Mouse (Mus musculus): ENCODE data around the gene Ap3b1. TPM values are rescaled to one million over a fixed set of nuclear protein-coding genes. Genes with fewer than 3 reads are reported as not detected.

Gene Ap3b1
- polyA plus RNA-seq, 1 experiment from 2014 or later = 46.7 TPM

DNA sequence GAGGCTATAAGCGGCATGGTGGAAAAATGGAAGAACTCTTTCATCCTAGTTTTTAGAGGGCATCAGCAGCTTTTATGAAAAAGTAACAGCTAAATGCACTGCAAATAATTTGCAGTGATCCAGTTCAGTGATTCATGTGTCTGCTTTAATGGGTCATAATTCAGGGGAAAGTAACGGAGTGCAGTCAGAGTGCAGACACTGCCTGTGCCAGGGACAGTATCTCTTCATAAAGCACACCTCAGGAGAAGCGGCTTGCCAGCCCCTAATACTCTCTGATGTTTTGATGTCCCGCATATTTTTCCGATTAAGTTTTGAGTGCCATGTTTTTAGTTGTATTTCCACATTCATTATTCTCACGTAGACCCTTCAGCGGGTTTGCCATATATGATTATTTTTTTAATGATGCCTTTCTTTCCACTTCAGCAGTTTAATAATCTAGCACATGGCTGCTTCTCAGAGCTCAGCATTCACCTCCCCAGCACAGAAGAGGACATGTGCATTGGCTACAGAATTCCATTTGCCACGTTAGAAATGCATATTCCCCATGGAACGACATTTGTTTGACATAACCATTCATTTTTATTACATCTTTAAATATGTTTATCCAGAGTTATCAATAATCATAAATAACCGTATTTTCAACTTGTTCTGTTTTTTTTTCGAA is 112.4 kb downstream of the Ap3b1 start:
- Histone ChIP-seq H3K4me3 (replicated peaks) (no peak overlapping the region), H3K9me3 (replicated peaks) (no peaks in the 10 kb centered on the region), H3K27ac (no peak overlapping the region), H3K4me2 (no peak overlapping the region), H3K9ac (no peak overlapping the region), H3K36me3 (peaks cover 25% of the 10 kb centered on the region), H3K4me1 (no peaks in the 10 kb centered on the region), H3K27me3 (no peaks in the 10 kb centered on the region)
- 80% methylated on average over 11 of the region's 11 CpGs for WGBS
- ATAC-seq (replicated peaks; ENCODE audit: low FRiP score) = no peak

DNA sequence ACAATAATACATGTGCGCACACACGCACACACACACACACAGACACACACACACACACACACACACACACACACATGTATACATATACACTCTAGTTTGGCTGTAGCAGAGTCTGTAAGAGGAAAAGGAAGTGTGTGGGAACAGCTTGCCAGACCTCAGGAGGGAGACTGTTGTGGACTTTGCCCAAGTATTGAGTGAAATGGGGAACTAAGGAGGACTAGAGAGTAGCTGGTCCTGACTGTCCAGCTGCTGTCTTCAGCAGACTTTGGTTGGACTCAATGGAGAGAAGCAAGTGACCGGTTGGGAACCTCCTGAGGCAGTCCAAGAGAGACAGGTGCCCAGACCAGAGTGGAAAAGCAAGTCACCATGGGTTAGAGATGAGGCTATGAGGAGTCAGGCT is 117.4 kb downstream of the Ap3b1 start:
- 96% methylated on average over 3 of the region's 3 CpGs for WGBS
- no peak overlapping the region for H3K27ac ChIP-seq
- H3K4me2 ChIP-seq = no peak overlapping the region
- no peaks in the 10 kb centered on the region for H3K9me3 ChIP-seq (replicated peaks)
- peaks cover 59% of the 10 kb centered on the region for H3K36me3 ChIP-seq
- H3K4me3 ChIP-seq (replicated peaks) = no peak overlapping the region
- no peak overlapping the region for H3K9ac ChIP-seq
- H3K27me3 ChIP-seq = no peaks in the 10 kb centered on the region
- no peaks in the 10 kb centered on the region for H3K4me1 ChIP-seq
- ATAC-seq (replicated peaks; ENCODE audit: low FRiP score) = no peak

DNA sequence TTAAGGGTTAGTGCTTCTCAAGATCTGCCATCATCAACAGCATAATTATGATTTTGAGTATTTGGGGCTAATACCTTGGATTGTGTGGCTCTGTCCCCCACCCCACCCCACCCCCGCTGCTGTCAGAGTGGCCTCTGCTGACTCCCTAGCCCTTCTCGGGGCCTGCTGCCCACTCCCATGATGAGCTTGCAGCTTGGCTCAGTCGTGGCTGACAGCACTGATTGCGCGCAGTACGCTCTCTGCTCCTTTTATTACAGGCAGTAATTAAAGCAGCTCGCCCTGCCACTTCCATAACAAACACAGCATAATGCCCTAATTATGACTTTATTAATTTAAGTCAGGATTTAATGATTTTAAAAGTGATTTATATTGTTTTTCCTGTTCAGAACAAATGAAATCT is 121.5 kb downstream of the Ap3b1 start:
- Histone ChIP-seq H3K27ac (no peak overlapping the region), H3K4me2 (no peak overlapping the region), H3K4me3 (replicated peaks) (no peak overlapping the region), H3K36me3 (peaks cover 88% of the 10 kb centered on the region), H3K9ac (no peak overlapping the region), H3K4me1 (no peaks in the 10 kb centered on the region), H3K27me3 (no peaks in the 10 kb centered on the region), H3K9me3 (replicated peaks) (no peaks in the 10 kb centered on the region; the same call in 1 of the 2 replicates)
- WGBS = 59% methylated on average over 7 of the region's 7 CpGs
- no peak for ATAC-seq (replicated peaks; ENCODE audit: low FRiP score)

DNA sequence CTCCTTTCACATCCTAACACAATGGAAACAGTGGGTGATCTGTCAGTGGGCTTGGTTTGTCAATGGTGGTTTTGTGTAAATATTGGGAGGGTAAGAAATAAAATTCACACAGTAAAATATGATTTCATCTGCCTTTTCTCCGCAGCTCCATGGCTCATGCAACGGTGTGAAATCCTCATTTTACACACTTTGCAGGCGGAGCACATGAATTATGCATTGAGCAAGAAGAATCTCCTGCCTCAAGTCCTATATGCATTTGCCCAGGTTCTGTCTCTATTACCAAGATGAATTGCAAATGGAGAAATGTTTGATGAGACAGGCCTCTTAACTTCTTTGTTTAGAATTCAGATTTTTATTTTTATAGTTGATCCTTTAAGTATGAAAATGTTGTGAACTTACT is 131.9 kb downstream of the Ap3b1 start:
- H3K9me3 ChIP-seq (replicated peaks) = no peaks in the 10 kb centered on the region
- no peaks in the 10 kb centered on the region for H3K27me3 ChIP-seq
- no peak for ATAC-seq (replicated peaks; ENCODE audit: low FRiP score)
- no peak overlapping the region for H3K4me3 ChIP-seq (replicated peaks)
- no peak overlapping the region for H3K9ac ChIP-seq
- WGBS = 93% methylated on average over 3 of the region's 3 CpGs
- no peaks in the 10 kb centered on the region for H3K4me1 ChIP-seq
- peaks cover 65% of the 10 kb centered on the region for H3K36me3 ChIP-seq
- H3K27ac ChIP-seq = no peak overlapping the region
- H3K4me2 ChIP-seq = no peak overlapping the region

DNA sequence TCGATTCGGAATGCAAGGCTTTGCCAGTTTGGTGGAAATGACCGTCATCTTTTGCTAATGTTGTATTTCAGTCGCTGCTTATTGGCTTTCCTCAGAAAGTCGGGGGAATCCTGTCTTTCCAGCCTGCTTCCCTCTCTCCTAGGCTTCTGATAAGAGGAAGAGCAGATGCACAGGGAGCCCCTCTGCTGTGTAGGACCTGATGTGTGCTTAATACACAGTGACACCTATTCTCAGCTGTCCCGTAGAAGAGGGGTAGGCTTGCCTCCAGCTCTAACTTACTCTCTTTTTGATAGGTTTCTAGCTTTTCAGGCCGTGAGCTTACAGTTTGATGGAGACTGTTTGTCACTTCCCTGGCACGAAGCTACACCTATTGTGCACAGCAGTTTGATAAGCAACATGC is 132.4 kb downstream of the Ap3b1 start:
- H3K36me3 ChIP-seq = peaks cover 61% of the 10 kb centered on the region
- no peak for ATAC-seq (replicated peaks; ENCODE audit: low FRiP score)
- no peaks in the 10 kb centered on the region for H3K9me3 ChIP-seq (replicated peaks)
- no peak overlapping the region for H3K27ac ChIP-seq
- no peaks in the 10 kb centered on the region for H3K4me1 ChIP-seq
- WGBS = 93% methylated on average over 8 of the region's 8 CpGs
- H3K4me3 ChIP-seq (replicated peaks) = no peak overlapping the region
- H3K4me2 ChIP-seq = no peak overlapping the region
- no peak overlapping the region for H3K9ac ChIP-seq
- H3K27me3 ChIP-seq = no peaks in the 10 kb centered on the region

DNA sequence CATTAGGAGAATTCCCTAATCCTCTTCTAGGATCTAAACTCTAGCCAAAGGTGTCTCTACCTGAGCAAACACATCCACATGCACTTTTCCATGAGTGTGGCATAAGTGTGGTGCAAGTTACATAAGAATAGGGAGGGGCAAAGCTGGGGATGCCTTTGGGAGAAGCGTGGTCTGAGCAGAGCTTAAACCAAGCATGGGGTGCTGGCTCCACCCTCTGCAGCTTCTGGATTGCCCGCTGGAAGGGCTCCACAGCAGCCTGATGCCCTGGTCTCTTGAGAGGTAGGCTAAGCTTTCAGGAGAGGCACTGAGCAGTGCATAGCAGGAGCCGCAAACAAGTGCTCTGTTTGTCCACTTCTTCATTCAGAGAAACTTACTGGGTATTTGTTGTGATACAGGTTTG is 138.8 kb downstream of the Ap3b1 start:
- Histone ChIP-seq H3K27ac (no peak overlapping the region), H3K36me3 (peaks cover 37% of the 10 kb centered on the region), H3K9me3 (replicated peaks) (no peaks in the 10 kb centered on the region), H3K27me3 (no peaks in the 10 kb centered on the region), H3K4me3 (replicated peaks) (no peak overlapping the region), H3K4me2 (no peak overlapping the region), H3K4me1 (no peaks in the 10 kb centered on the region), H3K9ac (no peak overlapping the region)
- no peak for ATAC-seq (replicated peaks; ENCODE audit: low FRiP score)
- WGBS = 81% methylated on average over 3 of the region's 3 CpGs

DNA sequence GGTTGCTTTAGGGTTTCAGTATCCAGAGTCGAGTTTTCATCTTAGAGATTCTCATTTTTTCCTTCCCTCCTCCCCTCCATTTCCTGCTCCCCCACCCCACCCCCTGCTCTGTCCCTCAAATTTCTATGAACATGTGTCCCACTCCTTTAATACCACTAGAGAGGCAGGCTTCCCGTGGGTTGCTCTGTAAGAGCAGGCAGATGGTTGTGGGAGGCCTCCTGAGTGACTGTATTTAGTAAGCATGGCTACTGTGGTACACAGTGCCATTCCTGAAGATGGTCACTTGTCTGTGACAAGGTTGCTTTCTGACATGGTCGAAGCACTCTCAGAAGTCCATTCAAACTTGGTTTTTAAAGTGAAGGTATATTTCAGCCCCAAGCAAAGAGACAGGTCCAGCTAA is 147.7 kb downstream of the Ap3b1 start:
- Histone ChIP-seq H3K36me3 (peaks cover 23% of the 10 kb centered on the region), H3K27me3 (no peaks in the 10 kb centered on the region), H3K4me1 (no peaks in the 10 kb centered on the region), H3K4me2 (no peak overlapping the region), H3K27ac (no peak overlapping the region), H3K4me3 (replicated peaks) (no peak overlapping the region), H3K9me3 (replicated peaks) (no peaks in the 10 kb centered on the region), H3K9ac (no peak overlapping the region)
- 83% methylated on average over 3 of the region's 3 CpGs for WGBS
- ATAC-seq (replicated peaks; ENCODE audit: low FRiP score) = no peak

DNA sequence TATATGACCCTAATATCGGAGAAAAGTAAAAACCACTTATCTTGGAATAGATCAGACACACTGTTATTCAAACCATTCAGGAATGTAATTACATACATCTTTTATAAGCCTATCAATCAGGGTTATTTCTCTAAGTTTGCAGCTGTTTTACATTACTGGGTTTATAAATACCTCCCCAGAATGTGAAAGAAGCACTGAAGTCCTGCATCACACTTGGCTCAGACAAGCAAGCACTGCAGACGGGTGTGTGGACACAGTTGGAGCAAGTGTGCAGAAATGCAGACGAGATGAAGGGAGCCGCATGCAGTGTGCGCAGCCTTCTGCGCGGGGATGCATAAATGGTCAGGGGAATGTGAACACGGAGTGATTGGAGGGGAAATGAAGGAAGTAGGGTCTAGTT is 149.6 kb downstream of the Ap3b1 start:
- no peak overlapping the region for H3K4me2 ChIP-seq
- no peaks in the 10 kb centered on the region for H3K9me3 ChIP-seq (replicated peaks)
- H3K27me3 ChIP-seq = no peaks in the 10 kb centered on the region
- ATAC-seq (replicated peaks; ENCODE audit: low FRiP score) = no peak
- H3K36me3 ChIP-seq = peaks cover 31% of the 10 kb centered on the region
- 86% methylated on average over 8 of the region's 8 CpGs for WGBS
- H3K4me1 ChIP-seq = no peaks in the 10 kb centered on the region
- no peak overlapping the region for H3K27ac ChIP-seq
- H3K4me3 ChIP-seq (replicated peaks) = no peak overlapping the region
- H3K9ac ChIP-seq = no peak overlapping the region

DNA sequence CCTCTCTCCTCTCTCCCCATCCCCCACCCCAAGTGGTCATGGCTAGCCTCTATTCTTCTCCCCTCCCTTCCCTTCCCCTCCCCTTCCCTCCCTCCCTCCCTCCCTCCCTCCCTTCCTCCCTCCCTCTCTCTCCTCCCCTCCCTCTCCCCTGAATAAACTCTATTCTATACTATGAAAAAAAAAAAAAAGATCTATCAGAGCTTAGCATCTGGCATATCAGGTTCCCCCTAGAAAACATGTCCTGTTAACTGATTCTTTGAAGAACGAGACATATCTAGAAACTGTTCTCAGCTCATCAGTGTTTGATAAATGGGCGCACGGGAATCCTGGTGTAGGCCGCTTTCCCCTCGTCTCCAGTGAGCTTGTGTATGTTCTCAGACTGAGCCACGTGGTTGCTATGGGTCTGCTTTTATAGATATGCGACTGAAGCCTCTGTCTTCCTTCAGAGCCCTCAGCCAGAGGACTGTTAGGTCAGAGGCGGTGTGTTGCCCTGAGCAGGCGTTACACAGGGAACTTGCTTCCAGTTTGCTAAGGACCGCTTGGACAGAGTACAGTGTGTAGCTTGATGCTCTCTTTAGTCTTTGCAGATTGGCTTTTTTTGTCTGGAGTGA is 154.5 kb downstream of the Ap3b1 start:
- Histone ChIP-seq H3K27me3 (no peaks in the 10 kb centered on the region), H3K4me3 (replicated peaks) (no peak overlapping the region), H3K4me2 (no peak overlapping the region), H3K9me3 (replicated peaks) (no peaks in the 10 kb centered on the region), H3K36me3 (peaks cover 30% of the 10 kb centered on the region), H3K9ac (no peak overlapping the region), H3K27ac (no peak overlapping the region), H3K4me1 (no peaks in the 10 kb centered on the region)
- 63% methylated on average over 10 of the region's 10 CpGs for WGBS
- no peak for ATAC-seq (replicated peaks; ENCODE audit: low FRiP score)

DNA sequence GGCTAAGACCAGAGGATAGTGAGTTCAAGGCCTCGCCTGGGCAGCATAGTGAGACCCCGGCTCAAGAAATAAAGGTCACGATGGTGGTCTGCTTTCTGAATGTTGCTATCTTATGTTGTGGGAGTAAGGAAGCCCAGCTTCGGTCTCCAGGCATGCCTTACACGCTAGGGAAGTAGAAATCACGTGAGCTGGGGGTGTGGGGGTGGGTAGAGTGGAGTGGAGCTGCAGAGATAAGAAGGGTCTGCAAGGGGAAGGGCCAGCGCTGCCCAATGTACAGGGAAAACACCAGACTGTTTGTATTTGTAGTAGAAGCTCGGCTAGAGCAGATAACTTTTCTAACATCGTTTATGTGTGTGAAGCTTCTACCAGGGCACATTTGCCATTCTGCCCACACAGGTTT is 155.1 kb downstream of the Ap3b1 start:
- H3K9ac ChIP-seq = no peak overlapping the region
- H3K27ac ChIP-seq = no peak overlapping the region
- H3K36me3 ChIP-seq = peaks cover 30% of the 10 kb centered on the region
- H3K27me3 ChIP-seq = no peaks in the 10 kb centered on the region
- no peaks in the 10 kb centered on the region for H3K9me3 ChIP-seq (replicated peaks)
- H3K4me3 ChIP-seq (replicated peaks) = no peak overlapping the region
- no peak for ATAC-seq (replicated peaks; ENCODE audit: low FRiP score)
- no peaks in the 10 kb centered on the region for H3K4me1 ChIP-seq
- H3K4me2 ChIP-seq = no peak overlapping the region
- 81% methylated on average over 9 of the region's 9 CpGs for WGBS

DNA sequence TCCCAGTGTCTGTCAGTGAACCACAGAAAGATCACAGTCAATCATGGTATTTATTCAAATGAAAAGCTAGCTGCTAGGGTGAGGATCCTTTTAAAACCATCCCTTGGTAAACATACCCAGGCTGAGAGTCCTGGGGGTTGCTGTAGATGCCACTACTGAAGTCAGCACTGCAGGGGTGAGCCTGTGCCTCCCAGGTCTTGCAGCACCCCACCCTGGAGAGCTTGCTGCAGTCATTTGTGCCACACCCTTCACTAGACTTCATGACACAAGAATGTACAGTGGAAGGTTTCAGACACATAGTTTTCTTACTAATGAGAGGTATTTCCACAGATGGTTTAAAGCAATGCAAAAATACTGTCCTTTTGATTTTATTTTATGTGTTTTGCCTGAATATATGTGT is 156.2 kb downstream of the Ap3b1 start:
- peaks cover 30% of the 10 kb centered on the region for H3K36me3 ChIP-seq
- no peaks in the 10 kb centered on the region for H3K4me1 ChIP-seq
- H3K4me2 ChIP-seq = no peak overlapping the region
- H3K27me3 ChIP-seq = no peaks in the 10 kb centered on the region
- no peak overlapping the region for H3K9ac ChIP-seq
- no peak for ATAC-seq (replicated peaks; ENCODE audit: low FRiP score)
- no peak overlapping the region for H3K27ac ChIP-seq
- no peak overlapping the region for H3K4me3 ChIP-seq (replicated peaks)
- H3K9me3 ChIP-seq (replicated peaks) = no peaks in the 10 kb centered on the region

DNA sequence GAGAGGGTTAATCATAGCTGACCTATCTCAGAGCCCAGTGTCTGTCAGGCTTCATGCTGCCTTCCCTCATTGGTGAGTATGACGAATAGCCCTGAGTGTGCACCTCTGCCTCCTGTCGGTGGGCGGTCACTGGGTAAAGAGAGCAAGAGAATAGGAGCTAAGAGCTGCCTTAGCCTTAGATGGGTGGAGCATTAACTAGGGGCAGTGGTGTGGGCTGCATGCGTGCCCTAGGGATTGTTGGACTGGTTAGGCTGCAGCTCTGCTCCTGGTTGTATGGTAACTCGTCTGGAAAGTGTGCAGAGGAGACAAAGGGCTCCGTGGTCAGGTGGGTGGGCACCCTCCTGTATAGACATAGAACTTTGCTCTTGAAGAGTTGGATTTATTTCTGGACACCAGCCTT is 157.8 kb downstream of the Ap3b1 start:
- WGBS = 63% methylated on average over 6 of the region's 6 CpGs
- H3K9me3 ChIP-seq (replicated peaks) = no peaks in the 10 kb centered on the region
- no peak overlapping the region for H3K4me2 ChIP-seq
- no peak overlapping the region for H3K4me3 ChIP-seq (replicated peaks)
- ATAC-seq (replicated peaks; ENCODE audit: low FRiP score) = peak; percentile 67
- H3K27ac ChIP-seq = no peak overlapping the region
- no peaks in the 10 kb centered on the region for H3K27me3 ChIP-seq
- peaks cover 23% of the 10 kb centered on the region for H3K36me3 ChIP-seq
- H3K4me1 ChIP-seq = no peaks in the 10 kb centered on the region
- H3K9ac ChIP-seq = no peak overlapping the region

DNA sequence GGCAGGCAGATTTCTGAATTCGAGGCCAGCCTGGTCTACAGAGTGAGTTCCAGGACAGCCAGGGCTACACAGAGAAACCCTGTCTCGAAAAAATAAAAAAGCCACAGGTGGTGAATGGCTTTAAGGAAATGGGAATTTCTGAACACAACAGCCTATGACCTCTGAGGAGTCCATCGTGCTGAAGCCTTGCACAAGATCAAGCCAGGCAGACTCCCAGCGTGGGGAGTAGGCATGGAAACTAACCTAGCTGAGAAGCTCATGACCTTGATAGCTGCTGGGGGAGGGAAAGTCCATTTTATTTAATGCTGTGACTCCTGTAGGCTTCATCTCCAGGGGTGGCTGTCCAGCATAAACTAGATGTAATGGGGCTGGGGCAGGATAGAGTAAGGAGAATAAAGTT is 159.4 kb downstream of the Ap3b1 start:
- no peak overlapping the region for H3K4me3 ChIP-seq (replicated peaks)
- H3K27ac ChIP-seq = no peak overlapping the region
- H3K4me1 ChIP-seq = no peaks in the 10 kb centered on the region
- ATAC-seq (replicated peaks; ENCODE audit: low FRiP score) = no peak
- H3K27me3 ChIP-seq = no peaks in the 10 kb centered on the region
- WGBS = 87% methylated on average over 4 of the region's 4 CpGs
- peaks cover 16% of the 10 kb centered on the region for H3K36me3 ChIP-seq
- H3K9me3 ChIP-seq (replicated peaks) = no peaks in the 10 kb centered on the region
- no peak overlapping the region for H3K9ac ChIP-seq
- H3K4me2 ChIP-seq = no peak overlapping the region
